Mouse (Mus musculus): ENCODE measurements around the gene Nfyb. TPM values are rescaled to one million over a fixed set of nuclear protein-coding genes. Genes with fewer than 3 reads are reported as not detected.

Nfyb gene
- 32.2 TPM for polyA plus RNA-seq (2014; fragmentation: Illumina TruSeq; extraction: RNeasy Lipid Tissue Mini Kit (QIAGEN cat#74804); ENCODE audit: low read depth, low replicate concordance)

DNA sequence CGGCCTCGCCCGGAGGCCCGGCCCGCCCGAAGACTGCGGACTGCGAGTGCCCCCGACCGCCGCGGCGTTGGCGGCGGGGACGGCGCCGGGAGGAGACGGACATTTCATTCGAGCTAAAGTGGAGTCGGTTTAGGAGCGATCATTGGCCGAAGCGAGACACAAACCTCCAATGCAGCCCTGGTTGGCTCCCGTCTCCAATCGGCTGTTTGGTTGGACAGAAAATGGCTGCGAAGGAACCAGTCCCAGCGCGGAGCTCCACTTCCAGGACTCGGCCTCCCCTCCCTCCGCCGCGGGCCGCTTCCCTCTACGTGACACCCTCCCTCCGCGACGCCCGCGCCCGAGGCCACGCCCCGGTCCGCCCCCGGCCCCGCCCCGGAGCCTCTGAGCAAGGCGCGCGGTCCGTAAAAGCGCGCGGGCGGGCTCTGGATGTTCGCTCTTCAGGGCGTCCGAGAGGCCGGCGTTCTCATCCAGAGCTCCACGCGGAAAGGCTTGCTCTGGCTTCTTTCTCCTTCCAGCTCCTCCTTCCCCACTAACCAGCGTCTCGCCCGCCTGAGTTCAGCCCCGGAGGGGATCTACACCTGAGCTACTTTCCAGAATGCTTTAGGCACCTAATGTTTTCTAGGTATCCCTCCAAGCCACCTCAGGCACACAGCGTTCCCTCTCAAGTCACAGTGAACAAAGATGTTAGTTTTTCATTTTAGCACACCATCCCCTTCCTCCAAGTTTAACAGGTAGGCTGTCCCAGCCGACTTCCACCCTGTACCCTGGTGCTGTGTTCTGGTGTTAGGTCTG is at the start of gene Nfyb:
Nfyb (minus strand) TSS at position 305 of the 792 bp plus-strand sequence.

Other genes starting within 250 kb of the Nfyb start
- 15.3 TPM for gene 1190007I07Rik, start 140.9 kb downstream of the Nfyb start, polyA plus RNA-seq (2014; fragmentation: Illumina TruSeq; extraction: RNeasy Lipid Tissue Mini Kit (QIAGEN cat#74804); ENCODE audit: low read depth, low replicate concordance)
- 30.9 TPM for gene Tdg, start 134.3 kb downstream of the Nfyb start, polyA plus RNA-seq (2014; fragmentation: Illumina TruSeq; extraction: RNeasy Lipid Tissue Mini Kit (QIAGEN cat#74804); ENCODE audit: low read depth, low replicate concordance)
- 2.4 TPM for gene Glt8d2, start 73.5 kb downstream of the Nfyb start, polyA plus RNA-seq (2014; fragmentation: Illumina TruSeq; extraction: RNeasy Lipid Tissue Mini Kit (QIAGEN cat#74804); ENCODE audit: low read depth, low replicate concordance)
- gene Hcfc2, start 68.0 kb downstream of the Nfyb start, polyA plus RNA-seq (2014; fragmentation: Illumina TruSeq; extraction: RNeasy Lipid Tissue Mini Kit (QIAGEN cat#74804); ENCODE audit: low read depth, low replicate concordance) = 103 TPM
- gene Txnrd1, start 69.8 kb upstream of the Nfyb start, polyA plus RNA-seq (2014; fragmentation: Illumina TruSeq; extraction: RNeasy Lipid Tissue Mini Kit (QIAGEN cat#74804); ENCODE audit: low read depth, low replicate concordance) = 98.3 TPM
- gene Eid3, start 102.5 kb upstream of the Nfyb start, polyA plus RNA-seq (2014; fragmentation: Illumina TruSeq; extraction: RNeasy Lipid Tissue Mini Kit (QIAGEN cat#74804); ENCODE audit: low read depth, low replicate concordance) = not detected
- 86.5 TPM for gene Chst11, start 221.4 kb upstream of the Nfyb start, polyA plus RNA-seq (2014; fragmentation: Illumina TruSeq; extraction: RNeasy Lipid Tissue Mini Kit (QIAGEN cat#74804); ENCODE audit: low read depth, low replicate concordance)